Mouse (Mus musculus): ENCODE measurements around the gene Hdac7. TPM values are rescaled to one million over a fixed set of nuclear protein-coding genes. Genes with fewer than 3 reads are reported as not detected.

Hdac7 gene
- total and polyA plus RNA-seq, 3 experiments = 19.8 to 55.2 (median 21.7) TPM

DNA sequence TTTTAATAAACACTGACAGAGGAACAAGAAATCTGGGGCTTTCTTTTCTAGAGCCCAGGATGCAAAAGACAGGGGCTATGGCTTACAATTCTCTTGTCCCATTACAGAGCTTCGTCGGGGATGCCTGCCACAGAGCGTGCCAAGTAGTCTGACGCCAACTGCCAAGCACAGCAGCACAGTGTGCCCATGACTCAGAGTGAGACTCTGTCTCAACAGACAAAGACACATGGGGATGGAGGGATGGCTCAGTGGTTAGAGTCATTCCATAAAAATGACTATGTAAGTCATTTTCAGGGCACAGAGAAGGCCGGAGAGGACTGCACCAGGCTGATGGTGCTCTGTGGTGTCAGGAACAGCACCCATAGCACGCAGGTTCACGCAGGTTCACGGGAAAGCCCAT lies 27.9 kb upstream of the Hdac7 start:
- Histone ChIP-seq H3K79me2 (replicated peaks; ENCODE audit: control insufficient read depth, extremely low read depth, insufficient read depth, poor library complexity, severe bottlenecking) (no peaks in the 10 kb centered on the region), H3K4me3 (replicated peaks in 1 of 3; ENCODE audit: low read depth in 2 of 3, low read length in 2 of 3, poor library complexity in 1 of 3) (no peak overlapping the region), H3K9me3 (replicated peaks; ENCODE audit: low read length) (peaks cover 6% of the 10 kb centered on the region), H3K9ac (ENCODE audit: insufficient read depth, low read depth) (no peak overlapping the region), H3K27me3 (replicated peaks) (peaks cover 8% of the 10 kb centered on the region), H3K4me1 (ENCODE audit: control insufficient read depth in 1 of 2, insufficient read depth in 2 of 2) (no peaks in the 10 kb centered on the region), H3K27ac (ENCODE audit: insufficient read depth, low read depth) (no peak overlapping the region), H3K36me3 (replicated peaks in 1 of 2; ENCODE audit: control insufficient read depth in 1 of 2, insufficient read depth in 1 of 2, low read length in 1 of 2) (no peaks in the 10 kb centered on the region), H3K4me2 (ENCODE audit: insufficient read depth, low read depth, poor library complexity, severe bottlenecking) (no peak overlapping the region)
- DNase-seq (ENCODE audit: extremely low read depth) = no peak
- no peak for TF ChIP-seq UBTF (IDR thresholded peaks at IDR 0.05; ENCODE audit: low read depth, low read length)
- TF ChIP-seq NRF1 (IDR thresholded peaks at IDR 0.05; ENCODE audit: low read depth, low read length) = no peak
- TF ChIP-seq MEF2A (IDR thresholded peaks at IDR 0.05; ENCODE audit: borderline replicate concordance, low read depth, low read length) = no peak
- TF ChIP-seq TBP (conservative IDR thresholded peaks at IDR 0.05; ENCODE audit: low read depth, low read length) = no peak
- no peak for TF ChIP-seq GABPA (IDR thresholded peaks at IDR 0.05; ENCODE audit: insufficient replicate concordance, low read depth, low read length)
- no peak for TF ChIP-seq IRF4 (IDR thresholded peaks at IDR 0.05; ENCODE audit: low read depth, low read length)
- TF ChIP-seq POLR2A (IDR thresholded peaks at IDR 0.05; ENCODE audit: low read depth, low read length) = no peak
- no peak for TF ChIP-seq JUN (IDR thresholded peaks at IDR 0.05; ENCODE audit: insufficient read depth, low read depth, low read length)
- dilution Hi-C loops (cut with MboI; ENCODE audit: extremely low pct_ligation_motif_present, extremely low pct_unique_long_range_greater_than_20kb, low sequenced_read_pairs) (no loop called here), in situ Hi-C loops (cut with MboI; ENCODE audit: low pct_ligation_motif_present, low pct_unique_long_range_greater_than_20kb, low sequenced_read_pairs) (loop anchor here (25.0 kb wide), 1 partner anchor 290 kb away; the partner anchor contains the start of genes Asb8 and Ccdc184)

DNA sequence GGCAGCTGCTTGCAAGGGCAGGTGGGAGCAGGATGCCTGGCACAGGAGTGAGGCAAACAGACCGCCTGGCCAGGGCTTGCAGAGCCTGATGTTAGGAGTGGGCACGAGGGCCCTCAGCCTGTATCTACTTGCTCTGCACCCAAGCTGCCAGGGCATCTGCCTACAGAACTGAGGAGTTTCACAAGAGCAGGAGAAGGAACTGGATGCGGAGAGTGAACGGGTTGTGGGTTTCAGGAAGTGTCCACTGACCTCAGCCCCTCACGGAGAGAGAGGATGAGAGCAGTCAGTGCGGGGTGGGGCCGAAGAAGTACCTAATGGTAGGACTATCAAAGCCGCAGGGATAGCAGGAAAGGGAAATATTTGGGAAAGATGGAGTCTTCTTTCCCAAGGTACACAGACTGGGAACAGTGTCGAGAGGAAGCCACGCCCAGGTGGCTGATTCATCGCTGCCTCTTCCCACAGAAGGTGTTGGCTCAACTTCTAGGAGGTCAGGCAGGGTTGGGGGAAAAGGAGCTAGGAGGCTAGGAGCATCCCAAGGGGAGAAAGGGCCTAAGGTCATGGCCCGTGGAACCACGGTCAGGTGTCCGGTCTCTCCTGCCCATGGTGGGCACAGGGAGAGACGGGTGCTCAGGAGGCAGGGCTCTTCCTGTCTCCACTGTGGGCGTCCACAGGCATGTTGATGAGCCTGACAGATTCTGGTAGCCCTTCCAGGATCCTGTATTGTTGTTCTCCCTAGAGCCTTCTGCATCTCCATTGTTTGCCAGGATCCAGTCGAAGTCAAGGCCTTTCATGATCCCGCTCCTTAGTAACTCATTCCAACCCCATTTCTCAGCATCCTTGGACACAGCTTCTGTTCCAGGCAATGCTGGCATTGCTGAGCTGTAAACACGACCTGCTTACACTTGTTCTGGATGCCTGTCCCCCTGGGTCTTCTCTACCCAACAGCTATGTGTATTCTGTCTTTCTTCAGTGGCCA lies 27.0 kb upstream of the Hdac7 start:
- Histone ChIP-seq H3K9me3 (replicated peaks; ENCODE audit: low read length) (peaks cover 15% of the 10 kb centered on the region), H3K27me3 (replicated peaks) (peaks cover 8% of the 10 kb centered on the region), H3K27ac (ENCODE audit: insufficient read depth, low read depth) (no peak overlapping the region), H3K4me2 (ENCODE audit: insufficient read depth, low read depth, poor library complexity, severe bottlenecking) (no peak overlapping the region), H3K4me1 (ENCODE audit: control insufficient read depth in 1 of 2, insufficient read depth in 2 of 2) (no peaks in the 10 kb centered on the region), H3K79me2 (replicated peaks; ENCODE audit: control insufficient read depth, extremely low read depth, insufficient read depth, poor library complexity, severe bottlenecking) (no peaks in the 10 kb centered on the region), H3K36me3 (replicated peaks in 1 of 2; ENCODE audit: control insufficient read depth in 1 of 2, insufficient read depth in 1 of 2, low read length in 1 of 2) (no peaks in the 10 kb centered on the region), H3K9ac (ENCODE audit: insufficient read depth, low read depth) (no peak overlapping the region), H3K4me3 (replicated peaks in 1 of 3; ENCODE audit: low read depth in 2 of 3, low read length in 2 of 3, poor library complexity in 1 of 3) (no peak overlapping the region)
- dilution Hi-C loops (cut with MboI; ENCODE audit: extremely low pct_ligation_motif_present, extremely low pct_unique_long_range_greater_than_20kb, low sequenced_read_pairs) (no loop called here), in situ Hi-C loops (cut with MboI; ENCODE audit: low pct_ligation_motif_present, low pct_unique_long_range_greater_than_20kb, low sequenced_read_pairs) (loop anchor here (25.0 kb wide), 1 partner anchor 291 kb away; the partner anchor contains the start of genes Asb8 and Ccdc184)
- no peak for DNase-seq (ENCODE audit: extremely low read depth)
- TF ChIP-seq GABPA (IDR thresholded peaks at IDR 0.05; ENCODE audit: insufficient replicate concordance, low read depth, low read length) (no peak), MAFK (IDR thresholded peaks at IDR 0.05; ENCODE audit: insufficient replicate concordance, low read length) (no peak), JUND (conservative IDR thresholded peaks at IDR 0.05; ENCODE audit: low read depth, low read length) (no peak), SIN3A (IDR thresholded peaks at IDR 0.05; ENCODE audit: low read length) (no peak), CHD2 (IDR thresholded peaks at IDR 0.05; ENCODE audit: low read length) (no peak), POLR2A (IDR thresholded peaks at IDR 0.05; ENCODE audit: low read depth, low read length) (no peak), HCFC1 (IDR thresholded peaks at IDR 0.05; ENCODE audit: low read depth, low read length) (no peak), CHD1 (IDR thresholded peaks at IDR 0.05; ENCODE audit: low read depth, low read length) (no peak), SMC3 (IDR thresholded peaks at IDR 0.05; ENCODE audit: low read depth, low read length) (no peak), UBTF (IDR thresholded peaks at IDR 0.05; ENCODE audit: low read depth, low read length) (no peak), NRF1 (IDR thresholded peaks at IDR 0.05; ENCODE audit: low read depth, low read length) (no peak), TBP (conservative IDR thresholded peaks at IDR 0.05; ENCODE audit: low read depth, low read length) (no peak), IRF4 (IDR thresholded peaks at IDR 0.05; ENCODE audit: low read depth, low read length) (no peak), ZMIZ1 (IDR thresholded peaks at IDR 0.05; ENCODE audit: low read depth, low read length) (no peak), ZKSCAN1 (IDR thresholded peaks at IDR 0.05; ENCODE audit: borderline replicate concordance, low read depth, low read length) (no peak), CTCF (conservative IDR thresholded peaks at IDR 0.05 in 1 of 2, IDR thresholded peaks at IDR 0.05 in 1 of 2; ENCODE audit: low read depth in 2 of 2, low read length in 2 of 2) (no peak)

All from CH12.LX (cell line).